Mouse (Mus musculus): ENCODE measurements around the gene Acss2.

DNA sequence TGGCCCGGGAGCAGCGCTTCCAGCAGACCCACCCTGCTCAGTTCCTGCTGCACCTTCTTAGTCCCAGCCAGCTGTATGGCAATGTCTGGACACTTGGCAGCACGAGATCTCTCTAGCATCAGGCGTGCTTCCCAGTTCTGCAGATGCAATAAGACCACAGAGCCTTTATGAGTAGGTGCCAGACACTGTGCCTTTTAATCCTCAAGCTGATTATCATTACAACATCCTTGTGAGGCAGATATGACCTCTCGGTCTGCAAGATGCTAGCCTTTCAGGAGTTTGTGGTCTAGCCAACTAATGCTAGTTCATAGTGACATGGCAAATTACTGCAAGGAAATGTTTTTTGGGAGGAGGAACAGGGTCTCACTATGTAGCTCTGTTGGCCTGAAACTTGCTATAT, 50.0 kb downstream of the Acss2 start:
- TF ChIP-seq POLR2A (IDR thresholded peaks at IDR 0.05; ENCODE audit: low read depth, low read length) (no peak), CTCF (conservative IDR thresholded peaks at IDR 0.05; ENCODE audit: insufficient read depth, insufficient read length, low read depth, low read length) (no peak)
